Mouse (Mus musculus): Measurements from ENCODE around the gene Tph1.
A peak's percentile ranks its signal among the peaks of the same experiment; 100 is the strongest.

The Tph1 gene

GRCm38 (mm10) chr7:46648431-46649140 is 23.8 kb downstream of the Tph1 start:
- DNase-seq (ENCODE audit: low read depth), result no peak

GRCm38 (mm10) chr7:46643172-46643571 is 29.2 kb downstream of the Tph1 start:
- DNase-seq (ENCODE audit: low read depth), result peak; percentile 21

GRCm38 (mm10) chr7:46640062-46640461 is 32.3 kb downstream of the Tph1 start:
- no peak for DNase-seq (ENCODE audit: low read depth)

- peak; percentile 89 for DNase-seq (ENCODE audit: low read depth)
These were observed 32.7 kb downstream of the Tph1 start, which contains the start of gene Sergef for GRCm38 (mm10) chr7:46639692-46640031. Gene Sergef, minus strand, starts transcription at chr7:46639807.

- no peak for DNase-seq (ENCODE audit: low read depth)
These were observed 33.2 kb downstream of the Tph1 start for GRCm38 (mm10) chr7:46638889-46639691.

GRCm38 (mm10) chr7:46628375-46628975 is 43.9 kb downstream of the Tph1 start:
- no peak for DNase-seq (ENCODE audit: low read depth)

GRCm38 (mm10) chr7:46623979-46624378 is 48.4 kb downstream of the Tph1 start:
- DNase-seq (ENCODE audit: low read depth), result no peak

GRCm38 (mm10) chr7:46618416-46619110 is 53.8 kb downstream of the Tph1 start:
- no peak for DNase-seq (ENCODE audit: low read depth)

- no peak for DNase-seq (ENCODE audit: low read depth)
These were observed 55.8 kb downstream of the Tph1 start for GRCm38 (mm10) chr7:46616429-46617005.

GRCm38 (mm10) chr7:46615256-46615977 is 56.9 kb downstream of the Tph1 start:
- peak; percentile 92 for DNase-seq (ENCODE audit: low read depth)

GRCm38 (mm10) chr7:46614263-46614662 is 58.1 kb downstream of the Tph1 start:
- no peak for DNase-seq (ENCODE audit: low read depth)

- no peak for DNase-seq (ENCODE audit: low read depth)
These were observed 59.2 kb downstream of the Tph1 start for GRCm38 (mm10) chr7:46613091-46613490.

- DNase-seq (ENCODE audit: low read depth), result no peak
These were observed 59.9 kb downstream of the Tph1 start for GRCm38 (mm10) chr7:46612421-46612937.

- DNase-seq (ENCODE audit: low read depth), result no peak
These were observed 60.4 kb downstream of the Tph1 start for GRCm38 (mm10) chr7:46611970-46612369.

- DNase-seq (ENCODE audit: low read depth), result no peak
These were observed 63.0 kb downstream of the Tph1 start for GRCm38 (mm10) chr7:46609317-46609716.

GRCm38 (mm10) chr7:46607428-46608055 is 64.8 kb downstream of the Tph1 start:
- peak; percentile 84 for DNase-seq (ENCODE audit: low read depth)

- DNase-seq (ENCODE audit: low read depth), result peak; percentile 79
These were observed 65.3 kb downstream of the Tph1 start for GRCm38 (mm10) chr7:46607031-46607426.

GRCm38 (mm10) chr7:46606391-46607030 is 65.8 kb downstream of the Tph1 start:
- peak; percentile 90 for DNase-seq (ENCODE audit: low read depth)

GRCm38 (mm10) chr7:46603051-46603450 is 69.3 kb downstream of the Tph1 start:
- DNase-seq (ENCODE audit: low read depth), result no peak

- peak; percentile 22 for DNase-seq (ENCODE audit: low read depth)
These were observed 70.3 kb downstream of the Tph1 start for GRCm38 (mm10) chr7:46602079-46602478.
